Mouse (Mus musculus): ENCODE measurements around the gene Moap1. TPM values are rescaled to one million over a fixed set of nuclear protein-coding genes. Genes with fewer than 3 reads are reported as not detected.

The Moap1 gene
- polyA plus RNA-seq, 1 experiment from 2014 or later, result 18.4 TPM

- no peaks in the 10 kb centered on the region for H3K9me3 ChIP-seq (ENCODE audit: control insufficient read depth, low read length)
- peaks cover 44% of the 10 kb centered on the region for H3K4me1 ChIP-seq (replicated peaks; ENCODE audit: control insufficient read depth, insufficient read depth, low read length)
- H3K27me3 ChIP-seq (replicated peaks; ENCODE audit: control insufficient read depth, insufficient read depth, low read length), result no peaks in the 10 kb centered on the region
- WGBS, result 54% methylated on average over 1 of the region's 1 CpGs
- H3K27ac ChIP-seq (ENCODE audit: low read depth, low read length), result no peak overlapping the region
- H3K9ac ChIP-seq (ENCODE audit: low read depth, low read length), result no peak overlapping the region
- no peak for DNase-seq (ENCODE audit: low spot score)
- H3K4me2 ChIP-seq, result no peak overlapping the region
- H3K36me3 ChIP-seq (ENCODE audit: control insufficient read depth, insufficient read depth, low read length), result no peaks in the 10 kb centered on the region
- no peak overlapping the region for H3K4me3 ChIP-seq (ENCODE audit: low read depth, low read length)
- no peak for ATAC-seq (replicated peaks; ENCODE audit: low FRiP score)
These were observed 44.3 kb downstream of the Moap1 start for GRCm38 (mm10) chr12:102699156-102699555.

- 47% methylated on average over 1 of the region's 1 CpGs for WGBS
These were observed 45.3 kb downstream of the Moap1 start for GRCm38 (mm10) chr12:102698089-102698684.

GRCm38 (mm10) chr12:102697381-102697780 lies 46.1 kb downstream of the Moap1 start:
- Histone ChIP-seq H3K36me3 (ENCODE audit: control insufficient read depth, insufficient read depth, low read length) (no peaks in the 10 kb centered on the region), H3K27ac (ENCODE audit: low read depth, low read length) (no peak overlapping the region), H3K9ac (ENCODE audit: low read depth, low read length) (no peak overlapping the region), H3K4me1 (replicated peaks; ENCODE audit: control insufficient read depth, insufficient read depth, low read length) (peaks cover 30% of the 10 kb centered on the region), H3K4me2 (no peak overlapping the region), H3K4me3 (ENCODE audit: low read depth, low read length) (no peak overlapping the region), H3K9me3 (ENCODE audit: control insufficient read depth, low read length) (no peaks in the 10 kb centered on the region), H3K27me3 (replicated peaks; ENCODE audit: control insufficient read depth, insufficient read depth, low read length) (no peaks in the 10 kb centered on the region)
- DNase-seq (ENCODE audit: low spot score), result no peak
- no peak for ATAC-seq (replicated peaks; ENCODE audit: low FRiP score)
- WGBS, result 78% methylated on average over 7 of the region's 7 CpGs

More at GRCm38 (mm10) chr12:102698089-102698684, 45.3 kb downstream of the Moap1 start:
- ATAC-seq (replicated peaks; ENCODE audit: low FRiP score), result peak; percentile 52
- Histone ChIP-seq H3K4me3 (ENCODE audit: low read depth, low read length) (no peak overlapping the region), H3K27ac (ENCODE audit: low read depth, low read length) (no peak overlapping the region), H3K27me3 (replicated peaks; ENCODE audit: control insufficient read depth, insufficient read depth, low read length) (no peaks in the 10 kb centered on the region), H3K36me3 (ENCODE audit: control insufficient read depth, insufficient read depth, low read length) (no peaks in the 10 kb centered on the region), H3K4me2 (no peak overlapping the region), H3K9ac (ENCODE audit: low read depth, low read length) (0 out of 2 replicates have a peak overlapping the region, but pooled peaks have one; percentile 22), H3K9me3 (ENCODE audit: control insufficient read depth, low read length) (no peaks in the 10 kb centered on the region), H3K4me1 (replicated peaks; ENCODE audit: control insufficient read depth, insufficient read depth, low read length) (peaks cover 36% of the 10 kb centered on the region)
- DNase-seq (ENCODE audit: low spot score), result no peak

GRCm38 (mm10) chr12:102696635-102697354 lies 46.7 kb downstream of the Moap1 start:
- H3K4me3 ChIP-seq (ENCODE audit: low read depth, low read length), result no peak overlapping the region
- peaks cover 30% of the 10 kb centered on the region for H3K4me1 ChIP-seq (replicated peaks; ENCODE audit: control insufficient read depth, insufficient read depth, low read length)
- 85% methylated on average over 14 of the region's 14 CpGs for WGBS
- H3K4me2 ChIP-seq, result no peak overlapping the region
- H3K36me3 ChIP-seq (ENCODE audit: control insufficient read depth, insufficient read depth, low read length), result no peaks in the 10 kb centered on the region
- no peak overlapping the region for H3K9ac ChIP-seq (ENCODE audit: low read depth, low read length)
- no peak overlapping the region for H3K27ac ChIP-seq (ENCODE audit: low read depth, low read length)
- DNase-seq (ENCODE audit: low spot score), result no peak
- H3K27me3 ChIP-seq (replicated peaks; ENCODE audit: control insufficient read depth, insufficient read depth, low read length), result no peaks in the 10 kb centered on the region
- H3K9me3 ChIP-seq (ENCODE audit: control insufficient read depth, low read length), result no peaks in the 10 kb centered on the region
- ATAC-seq (replicated peaks; ENCODE audit: low FRiP score), result no peak

- peaks cover 30% of the 10 kb centered on the region for H3K4me1 ChIP-seq (replicated peaks; ENCODE audit: control insufficient read depth, insufficient read depth, low read length)
- 73% methylated on average over 18 of the region's 18 CpGs for WGBS
These were observed 47.9 kb downstream of the Moap1 start for GRCm38 (mm10) chr12:102695369-102696239.

More at GRCm38 (mm10) chr12:102695369-102696239, 47.9 kb downstream of the Moap1 start:
- ATAC-seq (replicated peaks; ENCODE audit: low FRiP score), result no peak
- H3K9me3 ChIP-seq (ENCODE audit: control insufficient read depth, low read length), result no peaks in the 10 kb centered on the region
- H3K27me3 ChIP-seq (replicated peaks; ENCODE audit: control insufficient read depth, insufficient read depth, low read length), result no peaks in the 10 kb centered on the region
- H3K9ac ChIP-seq (ENCODE audit: low read depth, low read length), result no peak overlapping the region
- H3K36me3 ChIP-seq (ENCODE audit: control insufficient read depth, insufficient read depth, low read length), result no peaks in the 10 kb centered on the region
- H3K4me2 ChIP-seq, result no peak overlapping the region
- no peak overlapping the region for H3K27ac ChIP-seq (ENCODE audit: low read depth, low read length)
- DNase-seq (ENCODE audit: low spot score), result no peak
- no peak overlapping the region for H3K4me3 ChIP-seq (ENCODE audit: low read depth, low read length)

Other genes with a start within 250 kb of the Moap1 start
- 0.88 and 1.5 TPM in 2 replicates for gene Chga, start 188.7 kb downstream of the Moap1 start, polyA plus RNA-seq (2014; fragmentation: Nextera tagmentation; extraction: Ambion mirVana)
- gene Itpk1, start 38.7 kb downstream of the Moap1 start, polyA plus RNA-seq (2014; fragmentation: Nextera tagmentation; extraction: Ambion mirVana), result 5.8 and 7.3 TPM in 2 replicates
- gene Tmem251, start 101 bp upstream of the Moap1 start, polyA plus RNA-seq (2014; fragmentation: Nextera tagmentation; extraction: Ambion mirVana), result 12.6 and 14.0 TPM in 2 replicates
- gene Gm28051, start 14.1 kb upstream of the Moap1 start, polyA plus RNA-seq (2014; fragmentation: Nextera tagmentation; extraction: Ambion mirVana), result not detected in 2 replicates
- 31.0 and 36.8 TPM in 2 replicates for gene Gon7, start 14.1 kb upstream of the Moap1 start, polyA plus RNA-seq (2014; fragmentation: Nextera tagmentation; extraction: Ambion mirVana)
- 53.3 and 57.2 TPM in 2 replicates for gene Ubr7, start 14.3 kb upstream of the Moap1 start, polyA plus RNA-seq (2014; fragmentation: Nextera tagmentation; extraction: Ambion mirVana)
- gene Gm20604, start 15.0 kb upstream of the Moap1 start, polyA plus RNA-seq (2014; fragmentation: Nextera tagmentation; extraction: Ambion mirVana), result 17.5 and 19.1 TPM in 2 replicates
- gene Btbd7, start 134.8 kb upstream of the Moap1 start, polyA plus RNA-seq (2014; fragmentation: Nextera tagmentation; extraction: Ambion mirVana), result 9.8 and 11.1 TPM in 2 replicates
- not detected in 2 replicates for gene Cox8c, start 155.7 kb upstream of the Moap1 start, polyA plus RNA-seq (2014; fragmentation: Nextera tagmentation; extraction: Ambion mirVana)
- 0.04 and 0.23 TPM in 2 replicates for gene Unc79, start 205.2 kb upstream of the Moap1 start, polyA plus RNA-seq (2014; fragmentation: Nextera tagmentation; extraction: Ambion mirVana)

All from liver, embryonic 11.5 days (tissue).